Mouse (Mus musculus) erythroblast, embryonic 14.5 days (primary cell): ENCODE measurements at regions not wholly inside any gene's neighbourhood (a gene's known extent, or its start where the extent isn't known, plus 50 kb on each side); places are given as distances from the start of the nearest gene placed in this dataset.

Source experiments
- GATA1 ChIP-seq: IDR thresholded peaks from 2 replicates; pipeline ENCODE4 v1.6.1; 2012; ENCODE audit warnings: low read length, inconsistent platforms, mixed read lengths
- TAL1 ChIP-seq: IDR thresholded peaks from 3 replicates; pipeline ENCODE4 v1.6.1; 2012; ENCODE audit warnings: low read length, inconsistent platforms, mixed read lengths

- TF ChIP-seq TAL1: no peak
- TF ChIP-seq GATA1: no peak
These were observed 3601.2 kb upstream of the Gm7489 start for GRCm38 (mm10) chr15:50283491-50283890.
